Mouse (Mus musculus): ENCODE results near the gene Hspa13. TPM values are rescaled to one million over a fixed set of nuclear protein-coding genes. Genes with fewer than 3 reads are reported as not detected.

Hspa13 gene
- 26.4 and 28.2 TPM in 2 replicates for polyA plus RNA-seq (2016; fragmentation: Nextera tagmentation; extraction: Ambion mirVana)

- Histone ChIP-seq H3K9me3 (replicated peaks) (no peaks in the 10 kb centered on the region), H3K36me3 (peaks cover 24% of the 10 kb centered on the region), H3K27me3 (replicated peaks) (no peaks in the 10 kb centered on the region), H3K27ac (ENCODE audit: poor library complexity, severe bottlenecking) (peak within 1 kb of the TSS; percentile 54; the same call in 1 of the 2 replicates), H3K9ac (peak within 1 kb of the TSS; percentile 79), H3K4me3 (peak within 1 kb of the TSS; percentile 71), H3K4me2 (peak within 1 kb of the TSS; percentile 81), H3K4me1 (replicated peaks) (0 out of 2 replicates have a peak, but pooled peaks cover 6% of the 10 kb centered on the region)
- ATAC-seq (ENCODE audit: insufficient number of reproducible peaks, low FRiP score), result peak; percentile 97
- under 1% methylated on average over 51 of the region's 51 CpGs for WGBS
Measured at GRCm38 (mm10) chr16:75766388-75767249, at the start of gene Hspa13. Gene Hspa13, minus strand, starts transcription at chr16:75767104.

GRCm38 (mm10) chr16:75779271-75779670 is 12.4 kb upstream of the Hspa13 start:
- Histone ChIP-seq H3K4me2 (no peak overlapping the region), H3K27ac (ENCODE audit: poor library complexity, severe bottlenecking) (no peak overlapping the region), H3K36me3 (no peaks in the 10 kb centered on the region), H3K4me1 (replicated peaks) (no peaks in the 10 kb centered on the region), H3K9ac (no peak overlapping the region), H3K9me3 (replicated peaks) (no peaks in the 10 kb centered on the region), H3K4me3 (no peak overlapping the region), H3K27me3 (replicated peaks) (no peaks in the 10 kb centered on the region)
- 38% methylated on average over 1 of the region's 1 CpGs for WGBS
- ATAC-seq (ENCODE audit: insufficient number of reproducible peaks, low FRiP score), result no peak

GRCm38 (mm10) chr16:75773222-75773621 is 6.3 kb upstream of the Hspa13 start:
- no peaks in the 10 kb centered on the region for H3K36me3 ChIP-seq
- H3K27me3 ChIP-seq (replicated peaks), result no peaks in the 10 kb centered on the region
- no peak overlapping the region for H3K9ac ChIP-seq
- WGBS, result 86% methylated on average over 10 of the region's 10 CpGs
- no peak overlapping the region for H3K4me2 ChIP-seq
- no peaks in the 10 kb centered on the region for H3K9me3 ChIP-seq (replicated peaks)
- H3K27ac ChIP-seq (ENCODE audit: poor library complexity, severe bottlenecking), result no peak overlapping the region
- no peaks in the 10 kb centered on the region for H3K4me1 ChIP-seq (replicated peaks)
- no peak overlapping the region for H3K4me3 ChIP-seq
- no peak for ATAC-seq (ENCODE audit: insufficient number of reproducible peaks, low FRiP score)

- Histone ChIP-seq H3K27ac (ENCODE audit: poor library complexity, severe bottlenecking) (peak overlapping the region; percentile 54; the same call in 1 of the 2 replicates), H3K36me3 (peaks cover 23% of the 10 kb centered on the region), H3K4me2 (peak overlapping the region; percentile 81), H3K27me3 (replicated peaks) (no peaks in the 10 kb centered on the region), H3K4me3 (peak overlapping the region; percentile 71), H3K4me1 (replicated peaks) (0 out of 2 replicates have a peak, but pooled peaks cover 6% of the 10 kb centered on the region), H3K9me3 (replicated peaks) (no peaks in the 10 kb centered on the region), H3K9ac (peak overlapping the region; percentile 54; the same call in 1 of the 2 replicates)
- ATAC-seq (ENCODE audit: insufficient number of reproducible peaks, low FRiP score), result peak; percentile 56
- WGBS, result 21% methylated on average over 21 of the region's 21 CpGs
Measured at GRCm38 (mm10) chr16:75767250-75768002, 522 bp upstream of the Hspa13 start.

- no peaks in the 10 kb centered on the region for H3K9me3 ChIP-seq (replicated peaks)
- H3K4me2 ChIP-seq, result no peak overlapping the region
- H3K27me3 ChIP-seq (replicated peaks), result no peaks in the 10 kb centered on the region
- WGBS, result 50% methylated on average over 1 of the region's 1 CpGs
- no peak overlapping the region for H3K27ac ChIP-seq (ENCODE audit: poor library complexity, severe bottlenecking)
- H3K9ac ChIP-seq, result no peak overlapping the region
- no peak for ATAC-seq (ENCODE audit: insufficient number of reproducible peaks, low FRiP score)
- no peaks in the 10 kb centered on the region for H3K4me1 ChIP-seq (replicated peaks)
- no peak overlapping the region for H3K4me3 ChIP-seq
- H3K36me3 ChIP-seq, result peaks cover 11% of the 10 kb centered on the region
Measured at GRCm38 (mm10) chr16:75752876-75753275, 14.0 kb downstream of the Hspa13 start.

GRCm38 (mm10) chr16:75750103-75750502 is 16.8 kb downstream of the Hspa13 start:
- Histone ChIP-seq H3K27me3 (replicated peaks) (no peaks in the 10 kb centered on the region), H3K4me2 (no peak overlapping the region), H3K4me1 (replicated peaks) (no peaks in the 10 kb centered on the region), H3K27ac (ENCODE audit: poor library complexity, severe bottlenecking) (no peak overlapping the region), H3K9ac (no peak overlapping the region), H3K4me3 (no peak overlapping the region), H3K36me3 (no peaks in the 10 kb centered on the region), H3K9me3 (replicated peaks) (no peaks in the 10 kb centered on the region)
- ATAC-seq (ENCODE audit: insufficient number of reproducible peaks, low FRiP score), result no peak
- 46% methylated on average over 5 of the region's 5 CpGs for WGBS

- Histone ChIP-seq H3K9me3 (replicated peaks) (no peaks in the 10 kb centered on the region), H3K4me1 (replicated peaks) (no peaks in the 10 kb centered on the region), H3K9ac (no peak overlapping the region), H3K4me2 (no peak overlapping the region), H3K36me3 (no peaks in the 10 kb centered on the region), H3K27me3 (replicated peaks) (no peaks in the 10 kb centered on the region), H3K4me3 (no peak overlapping the region), H3K27ac (ENCODE audit: poor library complexity, severe bottlenecking) (no peak overlapping the region)
- 81% methylated on average over 1 of the region's 1 CpGs for WGBS
- ATAC-seq (ENCODE audit: insufficient number of reproducible peaks, low FRiP score), result no peak
Measured at GRCm38 (mm10) chr16:75748926-75749325, 18.0 kb downstream of the Hspa13 start.

- Histone ChIP-seq H3K27ac (ENCODE audit: poor library complexity, severe bottlenecking) (no peak overlapping the region), H3K36me3 (no peaks in the 10 kb centered on the region), H3K4me2 (no peak overlapping the region), H3K4me3 (no peak overlapping the region), H3K4me1 (replicated peaks) (no peaks in the 10 kb centered on the region), H3K9ac (no peak overlapping the region), H3K27me3 (replicated peaks) (no peaks in the 10 kb centered on the region), H3K9me3 (replicated peaks) (no peaks in the 10 kb centered on the region)
- no peak for ATAC-seq (ENCODE audit: insufficient number of reproducible peaks, low FRiP score)
- WGBS, result 62% methylated on average over 3 of the region's 3 CpGs
Measured at GRCm38 (mm10) chr16:75744014-75744413, 22.9 kb downstream of the Hspa13 start.

GRCm38 (mm10) chr16:75717405-75718173 is 49.3 kb downstream of the Hspa13 start:
- H3K36me3 ChIP-seq, result no peaks in the 10 kb centered on the region
- no peaks in the 10 kb centered on the region for H3K4me1 ChIP-seq (replicated peaks)
- no peak overlapping the region for H3K9ac ChIP-seq
- H3K4me2 ChIP-seq, result no peak overlapping the region
- ATAC-seq (ENCODE audit: insufficient number of reproducible peaks, low FRiP score), result no peak
- no peak overlapping the region for H3K4me3 ChIP-seq
- 52% methylated on average over 2 of the region's 2 CpGs for WGBS
- no peaks in the 10 kb centered on the region for H3K9me3 ChIP-seq (replicated peaks)
- H3K27me3 ChIP-seq (replicated peaks), result no peaks in the 10 kb centered on the region
- H3K27ac ChIP-seq (ENCODE audit: poor library complexity, severe bottlenecking), result no peak overlapping the region

- 11% methylated on average over 2 of the region's 2 CpGs for WGBS
- no peak overlapping the region for H3K4me3 ChIP-seq
- H3K27ac ChIP-seq (ENCODE audit: poor library complexity, severe bottlenecking), result no peak overlapping the region
- no peak overlapping the region for H3K4me2 ChIP-seq
- ATAC-seq (ENCODE audit: insufficient number of reproducible peaks, low FRiP score), result no peak
- no peaks in the 10 kb centered on the region for H3K9me3 ChIP-seq (replicated peaks)
- no peaks in the 10 kb centered on the region for H3K4me1 ChIP-seq (replicated peaks)
- no peaks in the 10 kb centered on the region for H3K27me3 ChIP-seq (replicated peaks)
- H3K9ac ChIP-seq, result no peak overlapping the region
- H3K36me3 ChIP-seq, result no peaks in the 10 kb centered on the region
Measured at GRCm38 (mm10) chr16:75696176-75696575, 70.7 kb downstream of the Hspa13 start.
